ENCODE assay signal across 16 mouse cellular contexts in genomic region chr17:7326415-7326814, GRCm38 (mm10). TPM values are rescaled to one million over a fixed set of nuclear protein-coding genes. Genes with fewer than 3 reads are reported as not detected.
DNase-seq lines count a peak whose midpoint lies in the region; ATAC-seq lines count a peak whose summit lies in the region.
"Not testable (repeated sequence)": the region's sequence is repeated elsewhere in the genome, so short reads cannot be mapped to it uniquely, and the experiment has no call there.
"Had no signal": no experiment of that assay in that cellular context is flagged by ENCODE, and none has a peak within 500 bp of the region (broad histone marks: within the 10 kb centered on the region; RNA-seq: fewer than 3 reads in every experiment).

No protein-coding gene starts in this region.

- H3K4me1 ChIP-seq in embryonic facial prominence, embryonic 13.5 days; heart, embryonic 10.5 days; heart, embryonic 12.5 days (replicated peaks); heart, embryonic 16.5 days (ENCODE audit: control insufficient read depth, insufficient read depth, low read length); liver, embryonic 12.5 days: not testable (repeated sequence)

- H3K9me3 ChIP-seq in embryonic facial prominence, embryonic 13.5 days; heart, embryonic 10.5 days; heart, embryonic 12.5 days (replicated peaks); heart, embryonic 16.5 days (replicated peaks; ENCODE audit: control insufficient read depth, low read length); liver, embryonic 12.5 days (replicated peaks): not testable (repeated sequence)

- not testable (repeated sequence) for H3K27me3 ChIP-seq in embryonic facial prominence, embryonic 13.5 days; heart, embryonic 10.5 days (ENCODE audit: insufficient read depth, poor library complexity, severe bottlenecking); heart, embryonic 12.5 days (replicated peaks); heart, embryonic 16.5 days (ENCODE audit: control insufficient read depth, insufficient read depth, low read length); liver, embryonic 12.5 days (replicated peaks)

- not testable (repeated sequence) for H3K36me3 ChIP-seq in embryonic facial prominence, embryonic 13.5 days; heart, embryonic 10.5 days; heart, embryonic 12.5 days; heart, embryonic 16.5 days (ENCODE audit: control insufficient read depth, insufficient read depth); liver, embryonic 12.5 days

- not testable (repeated sequence) for H3K9ac ChIP-seq in embryonic facial prominence, embryonic 13.5 days; heart, embryonic 12.5 days; heart, embryonic 16.5 days (ENCODE audit: low read length); liver, embryonic 12.5 days

- H3K4me3 ChIP-seq in embryonic facial prominence, embryonic 13.5 days; heart, embryonic 10.5 days; heart, embryonic 12.5 days; heart, embryonic 16.5 days (ENCODE audit: low read length); liver, embryonic 12.5 days: not testable (repeated sequence)

- 54% methylated on average over 5 of the region's 8 CpGs for WGBS in embryonic facial prominence, embryonic 13.5 days
- 13% methylated on average over 7 of the region's 8 CpGs for WGBS in heart, embryonic 10.5 days
- WGBS in heart, embryonic 12.5 days: 3% methylated on average over 6 of the region's 8 CpGs
- WGBS in heart, embryonic 16.5 days: 31% methylated on average over 3 of the region's 8 CpGs
- 19% methylated on average over 5 of the region's 8 CpGs for WGBS in liver, embryonic 12.5 days (ENCODE audit: insufficient replicate concordance)

- ATAC-seq in embryonic facial prominence, embryonic 13.5 days (ENCODE audit: insufficient number of reproducible peaks, insufficient read depth, low FRiP score, low TSS enrichment, low read depth): peak; percentile 56; the same call in 1 of the 2 replicates
- ATAC-seq in heart, embryonic 12.5 days (ENCODE audit: insufficient number of reproducible peaks, low FRiP score): peak; percentile 29; the same call in 1 of the 2 replicates
- ATAC-seq in heart, embryonic 16.5 days (replicated peaks; ENCODE audit: extremely low read depth, insufficient read depth, low FRiP score): peak; percentile 69; the same call in 1 of the 2 replicates
- ATAC-seq in liver, embryonic 12.5 days: peak; percentile 44; the same call in 1 of the 2 replicates

- peak; percentile 71 for DNase-seq in heart, embryonic 10.5 days (ENCODE audit: low spot score)
- peak; percentile 1 for DNase-seq in yolk sac, embryonic 10.5 days (ENCODE audit: low spot score)

- H3K27ac ChIP-seq in embryonic facial prominence, embryonic 13.5 days; heart, embryonic 10.5 days; heart, embryonic 12.5 days (ENCODE audit: poor library complexity, severe bottlenecking); heart, embryonic 16.5 days (ENCODE audit: low read length); liver, embryonic 12.5 days: not testable (repeated sequence)

- H3K4me2 ChIP-seq in embryonic facial prominence, embryonic 13.5 days; heart, embryonic 12.5 days; heart, embryonic 16.5 days (ENCODE audit: low read depth, low read length); liver, embryonic 12.5 days: not testable (repeated sequence)

RNA-seq across cellular contexts. Expression of gene Tcp10a, which starts 2.0 kb away (rescaled TPM):
- not detected in 2 replicates for polyA plus RNA-seq in embryonic facial prominence, embryonic 13.5 days (2015; fragmentation: Nextera tagmentation; extraction: Ambion mirVana)
- 0.06 and 0.12 TPM in 2 replicates for polyA plus RNA-seq in heart, embryonic 10.5 days (2016; fragmentation: Nextera tagmentation; extraction: Ambion mirVana)
- polyA plus RNA-seq in heart, embryonic 12.5 days (2016; fragmentation: Nextera tagmentation; extraction: Ambion mirVana): not detected in 2 replicates
- not detected in 2 replicates for polyA plus RNA-seq in heart, embryonic 16.5 days (2015; fragmentation: Nextera tagmentation; extraction: Ambion mirVana)
- polyA plus RNA-seq in liver, embryonic 12.5 days (2016; fragmentation: Nextera tagmentation; extraction: Ambion mirVana): not detected in 2 replicates
- polyA plus RNA-seq: adrenal gland, adult 2 months; brain, embryonic 14.5 days; C2C12; cortical plate, adult 2 months; embryonic facial prominence, embryonic 10.5 days; embryonic facial prominence, embryonic 12.5 days; forebrain, embryonic 11.5 days; forebrain, embryonic 13.5 days; forebrain, embryonic 15.5 days; forebrain, postnatal 0 days had no signal

RNA-seq across cellular contexts. Expression of gene Ttll2, which starts 26.1 kb away (rescaled TPM):
- not detected in 2 replicates for polyA plus RNA-seq in embryonic facial prominence, embryonic 13.5 days (2015; fragmentation: Nextera tagmentation; extraction: Ambion mirVana)
- not detected in 2 replicates for polyA plus RNA-seq in heart, embryonic 10.5 days (2016; fragmentation: Nextera tagmentation; extraction: Ambion mirVana)
- polyA plus RNA-seq in heart, embryonic 12.5 days (2016; fragmentation: Nextera tagmentation; extraction: Ambion mirVana): not detected in 2 replicates
- not detected in 2 replicates for polyA plus RNA-seq in heart, embryonic 16.5 days (2015; fragmentation: Nextera tagmentation; extraction: Ambion mirVana)
- polyA plus RNA-seq in liver, embryonic 12.5 days (2016; fragmentation: Nextera tagmentation; extraction: Ambion mirVana): not detected in 2 replicates
- polyA plus RNA-seq: brain, embryonic 14.5 days; C2C12; cortical plate, adult 2 months; embryonic facial prominence, embryonic 10.5 days; embryonic facial prominence, embryonic 12.5 days; forebrain, embryonic 11.5 days; forebrain, embryonic 13.5 days; forebrain, embryonic 15.5 days; forebrain, postnatal 0 days had no signal

RNA-seq across cellular contexts. Expression of gene Gm49630, which starts 45.4 kb away (rescaled TPM):
- not detected in 2 replicates for polyA plus RNA-seq in embryonic facial prominence, embryonic 13.5 days (2015; fragmentation: Nextera tagmentation; extraction: Ambion mirVana)
- not detected in 2 replicates for polyA plus RNA-seq in heart, embryonic 10.5 days (2016; fragmentation: Nextera tagmentation; extraction: Ambion mirVana)
- not detected in 2 replicates for polyA plus RNA-seq in heart, embryonic 12.5 days (2016; fragmentation: Nextera tagmentation; extraction: Ambion mirVana)
- not detected in 2 replicates for polyA plus RNA-seq in heart, embryonic 16.5 days (2015; fragmentation: Nextera tagmentation; extraction: Ambion mirVana)
- not detected in 2 replicates for polyA plus RNA-seq in liver, embryonic 12.5 days (2016; fragmentation: Nextera tagmentation; extraction: Ambion mirVana)
- polyA plus RNA-seq: brain, embryonic 14.5 days; C2C12; cortical plate, adult 2 months; embryonic facial prominence, embryonic 10.5 days; embryonic facial prominence, embryonic 12.5 days; forebrain, embryonic 11.5 days; forebrain, embryonic 13.5 days; forebrain, embryonic 15.5 days; forebrain, postnatal 0 days had no signal

RNA-seq across cellular contexts. Expression of gene Unc93a2, which starts 58.8 kb away (rescaled TPM):
- polyA plus RNA-seq in embryonic facial prominence, embryonic 13.5 days (2015; fragmentation: Nextera tagmentation; extraction: Ambion mirVana): not detected in 2 replicates
- polyA plus RNA-seq in heart, embryonic 10.5 days (2016; fragmentation: Nextera tagmentation; extraction: Ambion mirVana): not detected in 2 replicates
- polyA plus RNA-seq in heart, embryonic 12.5 days (2016; fragmentation: Nextera tagmentation; extraction: Ambion mirVana): not detected in 2 replicates
- polyA plus RNA-seq in heart, embryonic 16.5 days (2015; fragmentation: Nextera tagmentation; extraction: Ambion mirVana): not detected in 2 replicates
- polyA plus RNA-seq in liver, embryonic 12.5 days (2016; fragmentation: Nextera tagmentation; extraction: Ambion mirVana): 0.14 TPM in 1 of 2 replicates, not detected in the other
- polyA plus RNA-seq: C2C12; cortical plate, adult 2 months; embryonic facial prominence, embryonic 10.5 days; embryonic facial prominence, embryonic 12.5 days; forebrain, embryonic 11.5 days; forebrain, embryonic 13.5 days; forebrain, embryonic 15.5 days; forebrain, postnatal 0 days had no signal
